Mouse (Mus musculus) heart, postnatal 0 days (tissue): ENCODE results near the gene Rora.

Experiments
- CTCF ChIP-seq: IDR thresholded peaks from 2 replicates; pipeline ENCODE4 v1.5.1; 2016; ENCODE audit warnings: antibody characterized with exemption, control low read depth, low read depth
- EP300 ChIP-seq: IDR thresholded peaks from 2 replicates; pipeline ENCODE4 v1.6.1; 2016; ENCODE audit warnings: antibody characterized with exemption, low read depth

DNA sequence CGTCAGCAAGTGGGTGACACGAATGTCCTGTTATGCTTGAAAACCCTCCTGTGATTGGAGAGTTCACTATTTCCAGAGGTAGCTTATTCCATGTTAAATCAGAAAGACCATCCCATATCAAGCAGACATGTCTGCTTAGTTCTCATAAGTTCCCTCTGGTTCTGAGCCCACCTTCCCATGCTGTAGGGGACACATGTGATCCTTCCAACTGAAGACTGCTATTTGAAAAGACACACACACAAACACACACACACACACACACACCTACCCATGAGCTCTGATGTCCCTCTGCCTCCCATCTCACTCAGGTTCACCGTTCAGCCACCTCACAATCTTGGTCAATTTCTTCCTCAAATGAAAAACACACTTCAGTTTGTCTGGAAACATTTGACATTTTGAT, 642.2 kb downstream of the Rora start:
- TF ChIP-seq CTCF, result no peak
- TF ChIP-seq EP300, result no peak
